Mouse (Mus musculus): ENCODE measurements at regions not wholly inside any gene's neighbourhood (a gene's known extent, or its start where the extent isn't known, plus 50 kb on each side); places are given as distances from the start of the nearest gene placed in this dataset.

- H3K27ac ChIP-seq (ENCODE audit: low read depth, low read length) = no peak overlapping the region
Measured at GRCm38 (mm10) chr1:77254276-77254675, 260.6 kb downstream of the Epha4 start.

GRCm38 (mm10) chr1:77256115-77256842 is 258.6 kb downstream of the Epha4 start:
- H3K27me3 ChIP-seq (ENCODE audit: insufficient read depth, low read length) = no peaks in the 10 kb centered on the region
- DNase-seq (no peak), ATAC-seq (no peak)
- H3K4me2 ChIP-seq (ENCODE audit: low read depth) = no peak overlapping the region
- no peaks in the 10 kb centered on the region for H3K4me1 ChIP-seq (ENCODE audit: insufficient read depth)
- H3K9me3 ChIP-seq (ENCODE audit: low read length) = no peaks in the 10 kb centered on the region
- H3K27ac ChIP-seq (ENCODE audit: low read depth, low read length) = no peak overlapping the region
- WGBS = 13% methylated on average over 14 of the region's 14 CpGs
- no peaks in the 10 kb centered on the region for H3K36me3 ChIP-seq (ENCODE audit: insufficient read depth)
- no peak for TF ChIP-seq CTCF (IDR thresholded peaks at IDR 0.05; ENCODE audit: low read depth)
- no peak overlapping the region for H3K4me3 ChIP-seq (ENCODE audit: low read depth, low read length)
- H3K9ac ChIP-seq = no peak overlapping the region

More at GRCm38 (mm10) chr1:77254276-77254675, 260.6 kb downstream of the Epha4 start:
- H3K9ac ChIP-seq = no peak overlapping the region
- H3K4me3 ChIP-seq (ENCODE audit: low read depth, low read length) = no peak overlapping the region
- H3K27me3 ChIP-seq (ENCODE audit: insufficient read depth, low read length) = no peaks in the 10 kb centered on the region
- H3K36me3 ChIP-seq (ENCODE audit: insufficient read depth) = no peaks in the 10 kb centered on the region
- DNase-seq = no peak
- TF ChIP-seq CTCF (IDR thresholded peaks at IDR 0.05; ENCODE audit: low read depth) = no peak
- no peak overlapping the region for H3K4me2 ChIP-seq (ENCODE audit: low read depth)
- H3K4me1 ChIP-seq (ENCODE audit: insufficient read depth) = no peaks in the 10 kb centered on the region
- WGBS = 66% methylated on average over 6 of the region's 6 CpGs
- no peaks in the 10 kb centered on the region for H3K9me3 ChIP-seq (ENCODE audit: low read length)
- no peak for ATAC-seq

GRCm38 (mm10) chr1:77258730-77259310 is 256.1 kb downstream of the Epha4 start:
- no peak for ATAC-seq
- 33% methylated on average over 7 of the region's 7 CpGs for WGBS
- Histone ChIP-seq H3K4me3 (ENCODE audit: low read depth, low read length) (no peak overlapping the region), H3K9ac (no peak overlapping the region), H3K27ac (ENCODE audit: low read depth, low read length) (no peak overlapping the region), H3K27me3 (ENCODE audit: insufficient read depth, low read length) (no peaks in the 10 kb centered on the region), H3K4me2 (ENCODE audit: low read depth) (no peak overlapping the region), H3K4me1 (ENCODE audit: insufficient read depth) (no peaks in the 10 kb centered on the region), H3K36me3 (ENCODE audit: insufficient read depth) (no peaks in the 10 kb centered on the region), H3K9me3 (ENCODE audit: low read length) (no peaks in the 10 kb centered on the region)
- TF ChIP-seq CTCF (IDR thresholded peaks at IDR 0.05; ENCODE audit: low read depth) = no peak
- DNase-seq = no peak

- no peaks in the 10 kb centered on the region for H3K4me1 ChIP-seq (ENCODE audit: insufficient read depth)
- H3K9ac ChIP-seq = no peak overlapping the region
- H3K27me3 ChIP-seq (ENCODE audit: insufficient read depth, low read length) = no peaks in the 10 kb centered on the region
- ATAC-seq = no peak
- TF ChIP-seq CTCF (IDR thresholded peaks at IDR 0.05; ENCODE audit: low read depth) = no peak
- peak overlapping the region; percentile 31 for H3K4me2 ChIP-seq (ENCODE audit: low read depth)
- H3K27ac ChIP-seq (ENCODE audit: low read depth, low read length) = no peak overlapping the region
- DNase-seq = peak; percentile 35
- 14% methylated on average over 11 of the region's 11 CpGs for WGBS
- no peak overlapping the region for H3K4me3 ChIP-seq (ENCODE audit: low read depth, low read length)
- H3K9me3 ChIP-seq (ENCODE audit: low read length) = no peaks in the 10 kb centered on the region
- no peaks in the 10 kb centered on the region for H3K36me3 ChIP-seq (ENCODE audit: insufficient read depth)
Measured at GRCm38 (mm10) chr1:77259789-77260188, 255.1 kb downstream of the Epha4 start.

- H3K9ac ChIP-seq = no peak overlapping the region
- no peak for DNase-seq
- H3K27ac ChIP-seq (ENCODE audit: low read depth, low read length) = no peak overlapping the region
- no peak overlapping the region for H3K4me2 ChIP-seq (ENCODE audit: low read depth)
- H3K36me3 ChIP-seq (ENCODE audit: insufficient read depth) = no peaks in the 10 kb centered on the region
- no peak for TF ChIP-seq CTCF (IDR thresholded peaks at IDR 0.05; ENCODE audit: low read depth)
- no peaks in the 10 kb centered on the region for H3K4me1 ChIP-seq (ENCODE audit: insufficient read depth)
- no peak for ATAC-seq
- WGBS = 95% methylated on average over 4 of the region's 4 CpGs
- no peak overlapping the region for H3K4me3 ChIP-seq (ENCODE audit: low read depth, low read length)
- no peaks in the 10 kb centered on the region for H3K27me3 ChIP-seq (ENCODE audit: insufficient read depth, low read length)
- H3K9me3 ChIP-seq (ENCODE audit: low read length) = no peaks in the 10 kb centered on the region
Measured at GRCm38 (mm10) chr1:77261678-77262077, 253.2 kb downstream of the Epha4 start.

- Histone ChIP-seq H3K36me3 (ENCODE audit: insufficient read depth) (no peaks in the 10 kb centered on the region), H3K27me3 (ENCODE audit: insufficient read depth, low read length) (no peaks in the 10 kb centered on the region), H3K9ac (no peak overlapping the region), H3K4me3 (ENCODE audit: low read depth, low read length) (no peak overlapping the region), H3K27ac (ENCODE audit: low read depth, low read length) (no peak overlapping the region), H3K9me3 (ENCODE audit: low read length) (no peaks in the 10 kb centered on the region), H3K4me1 (ENCODE audit: insufficient read depth) (no peaks in the 10 kb centered on the region), H3K4me2 (ENCODE audit: low read depth) (no peak overlapping the region)
- DNase-seq = no peak
- ATAC-seq = no peak
- TF ChIP-seq CTCF (IDR thresholded peaks at IDR 0.05; ENCODE audit: low read depth) = no peak
- 64% methylated on average over 8 of the region's 8 CpGs for WGBS
Measured at GRCm38 (mm10) chr1:77265677-77266076, 249.2 kb downstream of the Epha4 start.

- no peak for ATAC-seq
- H3K9ac ChIP-seq = no peak overlapping the region
- no peak overlapping the region for H3K4me3 ChIP-seq (ENCODE audit: low read depth, low read length)
- no peak overlapping the region for H3K4me2 ChIP-seq (ENCODE audit: low read depth)
- no peaks in the 10 kb centered on the region for H3K27me3 ChIP-seq (ENCODE audit: insufficient read depth, low read length)
- WGBS = 91% methylated on average over 4 of the region's 4 CpGs
- no peak for TF ChIP-seq CTCF (IDR thresholded peaks at IDR 0.05; ENCODE audit: low read depth)
- H3K9me3 ChIP-seq (ENCODE audit: low read length) = no peaks in the 10 kb centered on the region
- no peak overlapping the region for H3K27ac ChIP-seq (ENCODE audit: low read depth, low read length)
- H3K4me1 ChIP-seq (ENCODE audit: insufficient read depth) = no peaks in the 10 kb centered on the region
- DNase-seq = no peak
- no peaks in the 10 kb centered on the region for H3K36me3 ChIP-seq (ENCODE audit: insufficient read depth)
Measured at GRCm38 (mm10) chr1:77267311-77268003, 247.4 kb downstream of the Epha4 start.

Measured in forebrain, postnatal 0 days (tissue).